Mouse (Mus musculus) MEL (cell line): Measurements from ENCODE around the gene Gfod1. TPM values are rescaled to one million over a fixed set of nuclear protein-coding genes. Genes with fewer than 3 reads are reported as not detected.

Source experiments
- DNase-seq: peaks from one replicate; pipeline ENCODE4 v3.0.0; 2011; ENCODE audit warnings: low read depth, low spot score
- H3K27ac ChIP-seq: 2 replicates; pipeline ENCODE4 v1.5.1; 2012; ENCODE audit warnings: low read depth, mild to moderate bottlenecking, control low read depth, low read length, moderate library complexity; ENCODE audit not compliant: control insufficient read depth
- H3K27me3 ChIP-seq, 2 experiments: fragments of 150-350 bp in 1 of 2; sonication (generic) in 1 of 2; 2 replicates each; pipeline ENCODE4 v1.6.1; 2012; ENCODE audit warnings: low read length in 2 of 2, mild to moderate bottlenecking in 2 of 2, improper control_type of control experiment in 1 of 2, moderate library complexity in 1 of 2; ENCODE audit not compliant: insufficient read depth in 2 of 2, control insufficient read depth in 1 of 2
- H3K36me3 ChIP-seq, 2 experiments: 2 replicates each; pipeline ENCODE4 v1.6.1; 2012 to 2014; ENCODE audit warnings: low read length in 2 of 2, improper control_type of control experiment in 1 of 2, inconsistent platforms in 1 of 2, mild to moderate bottlenecking in 1 of 2; ENCODE audit not compliant: insufficient read depth in 2 of 2, control insufficient read depth in 1 of 2
- H3K4me1 ChIP-seq, 2 experiments: fragments of 150-350 bp in 1 of 2; sonication (generic) in 1 of 2; 2 replicates each; pipeline ENCODE4 v1.6.1; 2012; ENCODE audit warnings: low read length in 2 of 2, improper control_type of control experiment in 1 of 2, mild to moderate bottlenecking in 1 of 2; ENCODE audit not compliant: insufficient read depth in 2 of 2, control insufficient read depth in 1 of 2
- H3K4me3 ChIP-seq, 2 experiments: fragments of 150-350 bp in 1 of 2; sonication (generic) in 1 of 2; 2 replicates each; pipeline ENCODE4 v1.5.1; 2012; ENCODE audit warnings: low read depth in 2 of 2, low read length in 2 of 2, mild to moderate bottlenecking in 2 of 2, moderate library complexity in 2 of 2, control low read depth in 1 of 2, improper control_type of control experiment in 1 of 2; ENCODE audit not compliant: control insufficient read depth in 1 of 2, insufficient read depth in 1 of 2
- H3K79me2 ChIP-seq: 2 replicates; pipeline ENCODE4 v1.6.1; 2012; ENCODE audit warnings: mild to moderate bottlenecking, low read length, moderate library complexity; ENCODE audit not compliant: control insufficient read depth, poor library complexity, insufficient read depth
- H3K9ac ChIP-seq: 2 replicates; pipeline ENCODE4 v1.6.1; 2012; ENCODE audit warnings: low read depth, mild to moderate bottlenecking, control low read depth, low read length, moderate library complexity; ENCODE audit not compliant: control insufficient read depth, poor library complexity, severe bottlenecking
- H3K9me3 ChIP-seq: fragments of 150-350 bp; sonication (generic); replicated peaks from 2 replicates; pipeline ENCODE4 v1.6.1; 2012; ENCODE audit warnings: mild to moderate bottlenecking, low read length, improper control_type of control experiment, moderate library complexity; ENCODE audit not compliant: insufficient read depth
- CHD1 ChIP-seq: IDR thresholded peaks from 2 replicates; pipeline ENCODE4 v1.6.1; 2012; ENCODE audit warnings: low read depth, mild to moderate bottlenecking, inconsistent platforms, low read length, improper control_type of control experiment
- CHD2 ChIP-seq: IDR thresholded peaks from 2 replicates; pipeline ENCODE4 v1.6.1; 2011; ENCODE audit warnings: low read length, improper control_type of control experiment
- E2F4 ChIP-seq: IDR thresholded peaks from 2 replicates; pipeline ENCODE4 v1.6.1; 2011; ENCODE audit warnings: low read depth, low read length, improper control_type of control experiment, borderline replicate concordance
- ELF1 ChIP-seq: IDR thresholded peaks from 2 replicates; pipeline ENCODE4 v1.6.1; 2014; ENCODE audit warnings: low read depth, mild to moderate bottlenecking, inconsistent platforms, low read length, improper control_type of control experiment, moderate library complexity
- EP300 ChIP-seq, 2 experiments: IDR thresholded peaks; 2 replicates each; pipeline ENCODE4 v1.6.1; 2011; ENCODE audit warnings: improper control_type of control experiment in 2 of 2, low read length in 2 of 2, low read depth in 1 of 2, mild to moderate bottlenecking in 1 of 2
- GABPA ChIP-seq: IDR thresholded peaks from 2 replicates; pipeline ENCODE4 v1.6.1; 2012; ENCODE audit warnings: low read depth, mild to moderate bottlenecking, inconsistent platforms, low read length, improper control_type of control experiment, moderate library complexity
- HCFC1 ChIP-seq: IDR thresholded peaks from 2 replicates; pipeline ENCODE4 v1.6.1; 2012; ENCODE audit warnings: low read depth, mild to moderate bottlenecking, inconsistent platforms, low read length, improper control_type of control experiment, moderate library complexity
- KAT2A ChIP-seq: conservative IDR thresholded peaks from 2 replicates; pipeline ENCODE4 v1.6.1; 2012; ENCODE audit warnings: low read depth, low read length, improper control_type of control experiment, inconsistent platforms
- MAFK ChIP-seq: IDR thresholded peaks from 2 replicates; pipeline ENCODE4 v1.6.1; 2011; ENCODE audit warnings: low read depth, mild to moderate bottlenecking, low read length, improper control_type of control experiment, borderline replicate concordance
- MAX ChIP-seq: IDR thresholded peaks from 2 replicates; pipeline ENCODE4 v1.6.1; 2011; ENCODE audit warnings: low read length, improper control_type of control experiment
- MAZ ChIP-seq: IDR thresholded peaks from 2 replicates; pipeline ENCODE4 v1.6.1; 2012; ENCODE audit warnings: low read depth, mild to moderate bottlenecking, inconsistent platforms, low read length, improper control_type of control experiment
- MEF2A ChIP-seq: IDR thresholded peaks from 2 replicates; pipeline ENCODE4 v1.6.1; 2014; ENCODE audit warnings: low read depth, mild to moderate bottlenecking, inconsistent platforms, low read length, improper control_type of control experiment; ENCODE audit not compliant: poor library complexity, insufficient replicate concordance, severe bottlenecking; ENCODE audit errors: extremely low read depth
- MXI1 ChIP-seq: IDR thresholded peaks from 2 replicates; pipeline ENCODE4 v1.6.1; 2011; ENCODE audit warnings: mild to moderate bottlenecking, low read depth, low read length, improper control_type of control experiment
- NELFE ChIP-seq: IDR thresholded peaks from 2 replicates; pipeline ENCODE4 v1.6.1; 2011; ENCODE audit warnings: low read depth, low read length, improper control_type of control experiment
- POLR2A ChIP-seq, 2 experiments: IDR thresholded peaks; 2 replicates each; pipeline ENCODE4 v1.6.1; 2011 to 2012; ENCODE audit warnings: low read length in 2 of 2, mild to moderate bottlenecking in 2 of 2, control low read depth in 1 of 2, improper control_type of control experiment in 1 of 2, low read depth in 1 of 2, moderate library complexity in 1 of 2; ENCODE audit not compliant: control insufficient read depth in 1 of 2, insufficient read depth in 1 of 2, poor library complexity in 1 of 2
- POLR2AphosphoS2 ChIP-seq: IDR thresholded peaks from 2 replicates; pipeline ENCODE4 v1.6.1; 2011; ENCODE audit warnings: low read length, improper control_type of control experiment
- POLR2AphosphoS5 ChIP-seq: IDR thresholded peaks from 2 replicates; pipeline ENCODE4 v1.6.1; 2012; ENCODE audit warnings: low read depth, borderline replicate concordance, mild to moderate bottlenecking, inconsistent platforms, low read length, moderate library complexity, mixed read lengths
- RAD21 ChIP-seq: IDR thresholded peaks from 2 replicates; pipeline ENCODE4 v1.6.1; 2011; ENCODE audit warnings: mild to moderate bottlenecking, low read depth, low read length, improper control_type of control experiment
- RCOR1 ChIP-seq: IDR thresholded peaks from 2 replicates; pipeline ENCODE4 v1.6.1; 2012; ENCODE audit warnings: low read depth, mild to moderate bottlenecking, inconsistent platforms, low read length, improper control_type of control experiment
- SIN3A ChIP-seq: IDR thresholded peaks from 2 replicates; pipeline ENCODE4 v1.6.1; 2012; ENCODE audit warnings: low read length, improper control_type of control experiment, inconsistent platforms
- TAL1 ChIP-seq: IDR thresholded peaks from 2 replicates; pipeline ENCODE4 v1.6.1; 2012; ENCODE audit warnings: mild to moderate bottlenecking, inconsistent platforms, low read length, moderate library complexity, mixed read lengths
- TCF12 ChIP-seq: IDR thresholded peaks from 2 replicates; pipeline ENCODE4 v1.6.1; 2014; ENCODE audit warnings: low read depth, mild to moderate bottlenecking, inconsistent platforms, low read length, improper control_type of control experiment, moderate library complexity
- UBTF ChIP-seq: IDR thresholded peaks from 2 replicates; pipeline ENCODE4 v1.6.1; 2012; ENCODE audit warnings: low read depth, mild to moderate bottlenecking, inconsistent platforms, low read length, improper control_type of control experiment, moderate library complexity, borderline replicate concordance; ENCODE audit not compliant: insufficient read depth
- USF2 ChIP-seq, 2 experiments: IDR thresholded peaks; 2 replicates each; pipeline ENCODE4 v1.6.1; 2011 to 2012; ENCODE audit warnings: improper control_type of control experiment in 2 of 2, low read length in 2 of 2, borderline replicate concordance in 1 of 2, inconsistent platforms in 1 of 2, low read depth in 1 of 2, mild to moderate bottlenecking in 1 of 2; ENCODE audit not compliant: insufficient read depth in 1 of 2
- ZC3H11A ChIP-seq: IDR thresholded peaks from 2 replicates; pipeline ENCODE4 v1.6.1; 2012; ENCODE audit warnings: low read depth, mild to moderate bottlenecking, inconsistent platforms, low read length, improper control_type of control experiment
- ZKSCAN1 ChIP-seq: IDR thresholded peaks from 2 replicates; pipeline ENCODE4 v1.6.1; 2012; ENCODE audit warnings: low read depth, mild to moderate bottlenecking, inconsistent platforms, low read length, improper control_type of control experiment, moderate library complexity
- ZMIZ1 ChIP-seq: IDR thresholded peaks from 2 replicates; pipeline ENCODE4 v1.6.1; 2012; ENCODE audit warnings: low read depth, mild to moderate bottlenecking, inconsistent platforms, low read length, improper control_type of control experiment, moderate library complexity
- ZNF384 ChIP-seq: IDR thresholded peaks from 2 replicates; pipeline ENCODE4 v1.6.1; 2012; ENCODE audit warnings: low read depth, mild to moderate bottlenecking, inconsistent platforms, low read length, improper control_type of control experiment
- polyA plus RNA-seq, 2 experiments: library from polyadenylated mRNA; stranded (reverse) in 1 of 2; unstranded in 1 of 2; fragments of >175 nt in 1 of 2; fragments of >200 nt in 1 of 2; gene quantifications; 2 replicates each; pipeline versions ENCODE4 v1.2.1 to v1.2.4; 2012; ENCODE audit warnings: low replicate concordance in 2 of 2, low read depth in 1 of 2; ENCODE audit not compliant: insufficient read length in 2 of 2, insufficient read depth in 1 of 2, missing spikeins in 1 of 2
- total RNA-seq: library from RNA; depleted of rRNA; stranded (reverse); fragments of 300-350 nt; gene quantifications from 2 replicates; pipeline ENCODE4 v1.2.3, GENCODE M21; 2012

The Gfod1 gene
- total and polyA plus RNA-seq, 3 experiments, result 0.27 to 0.93 TPM; not detected in 1

- no peak for TF ChIP-seq E2F4
- peak; percentile 75 for TF ChIP-seq RCOR1
- TF ChIP-seq, all 39 proteins: peak for 15
Measured at GRCm38 (mm10) chr13:43239790-43240216, 64.2 kb downstream of the Gfod1 start (continued).

- Histone ChIP-seq H3K79me2 (no peaks in the 10 kb centered on the region), H3K27ac (no peak overlapping the region), H3K4me1 (peaks cover 27 to 59% of the 10 kb centered on the region in 2 experiments), H3K36me3 (peaks cover 0 to 35% of the 10 kb centered on the region in 2 experiments; a peak in 2 of 4 replicates), H3K4me3 (no peak overlapping the region), H3K27me3 (no peaks in the 10 kb centered on the region), H3K9me3 (no peaks in the 10 kb centered on the region), H3K9ac (no peak overlapping the region)
- DNase-seq, result no peak
- no peak for TF ChIP-seq MAFK
- no peak for TF ChIP-seq ZKSCAN1
- TF ChIP-seq TAL1, result no peak
- TF ChIP-seq TCF12, result peak; percentile 6; the same call in 1 of the 2 replicates
- TF ChIP-seq RAD21, result no peak
- no peak for TF ChIP-seq MEF2A
- TF ChIP-seq GABPA, result no peak
Measured at GRCm38 (mm10) chr13:43236630-43237029, 67.3 kb downstream of the Gfod1 start.

- H3K27ac ChIP-seq, result peak overlapping the region; percentile 58; the same call in 1 of the 2 replicates
- no peak overlapping the region for H3K9ac ChIP-seq
- H3K36me3 ChIP-seq, result peaks cover 0 to 33% of the 10 kb centered on the region in 2 experiments; a peak in 2 of 4 replicates
- H3K9me3 ChIP-seq, result no peaks in the 10 kb centered on the region
- H3K27me3 ChIP-seq, result no peaks in the 10 kb centered on the region
- no peak overlapping the region for H3K4me3 ChIP-seq
- no peaks in the 10 kb centered on the region for H3K79me2 ChIP-seq
- peak; percentile 66 for DNase-seq
- H3K4me1 ChIP-seq, result peaks cover 27 to 53% of the 10 kb centered on the region in 2 experiments
- TF ChIP-seq USF2 (IDR thresholded peaks at IDR 0.05; ENCODE audit: borderline replicate concordance in 1 of 2, insufficient read depth in 1 of 2, low read depth in 1 of 2, low read length in 2 of 2) (no peak), HCFC1 (0 out of 2 replicates have a peak, but pooled peaks have one; percentile 24), TCF12 (peak; percentile 75), RAD21 (no peak), MXI1 (no peak), SIN3A (peak; percentile 37; the same call in 1 of the 2 replicates), EP300 (IDR thresholded peaks at IDR 0.05; ENCODE audit: low read depth in 1 of 2, low read length in 2 of 2) (peak in 1 of 2 experiments; percentile 75; a peak in 2 of 4 replicates), UBTF (no peak), POLR2AphosphoS2 (no peak), RCOR1 (peak; percentile 60), ELF1 (no peak), POLR2AphosphoS5 (no peak), ZKSCAN1 (no peak), ZMIZ1 (no peak), ZNF384 (no peak), CHD1 (no peak), MAZ (no peak; the same call in none of the 2 replicates), CHD2 (no peak), ZC3H11A (no peak), MEF2A (peak; percentile 91), KAT2A (no peak), NELFE (no peak), POLR2A (IDR thresholded peaks at IDR 0.05; ENCODE audit: control insufficient read depth in 1 of 2, insufficient read depth in 1 of 2, low read depth in 1 of 2, low read length in 2 of 2, poor library complexity in 1 of 2) (no peak), E2F4 (no peak), MAX (no peak)
Measured at GRCm38 (mm10) chr13:43235982-43236381, 68.0 kb downstream of the Gfod1 start.
